Mouse (Mus musculus) heart, adult 2 months (tissue): Measurements from ENCODE around the gene Zzef1. TPM values are rescaled to one million over a fixed set of nuclear protein-coding genes. Genes with fewer than 3 reads are reported as not detected.
A peak's percentile ranks its signal among the peaks of the same experiment; 100 is the strongest.

Experiments
- DNase-seq, 2 experiments: peaks; one replicate each; pipeline ENCODE4 v3.0.0; 2021
- H3K27ac ChIP-seq: fragments of 200-600 bp; 2 replicates; pipeline ENCODE4 v1.8.1; 2022
- H3K27me3 ChIP-seq: fragments of 200-500 bp; 2 replicates; pipeline ENCODE4 v1.6.1; 2012; ENCODE audit warnings: mild to moderate bottlenecking, low read length, inconsistent platforms, mixed read lengths; ENCODE audit not compliant: control insufficient read depth, insufficient read depth
- H3K36me3 ChIP-seq: fragments of 200-500 bp; 2 replicates; pipeline ENCODE4 v1.6.1; 2012; ENCODE audit warnings: low read length, inconsistent platforms; ENCODE audit not compliant: control insufficient read depth, insufficient read depth
- H3K4me1 ChIP-seq: fragments of 200-500 bp; 2 replicates; pipeline ENCODE4 v1.6.1; 2011; ENCODE audit warnings: low read length; ENCODE audit not compliant: control insufficient read depth, insufficient read depth
- H3K4me3 ChIP-seq: fragments of 200-600 bp; 2 replicates; pipeline ENCODE4 v1.8.1; 2022
- H3K79me2 ChIP-seq: fragments of 200-500 bp; replicated peaks from 2 replicates; pipeline ENCODE4 v1.6.1; 2012; ENCODE audit warnings: mild to moderate bottlenecking, inconsistent platforms, low read length, moderate library complexity, mixed read lengths; ENCODE audit not compliant: control insufficient read depth, insufficient read depth
- H3K9ac ChIP-seq: fragments of 200-500 bp; 2 replicates; pipeline ENCODE4 v1.6.1; 2012; ENCODE audit warnings: low read depth, mild to moderate bottlenecking, control low read depth, inconsistent platforms, low read length, mixed read lengths
- CTCF ChIP-seq: fragments of 200-600 bp; IDR thresholded peaks from 2 replicates; pipeline ENCODE4 v1.8.1; 2022; ENCODE audit warnings: antibody characterized with exemption, mild to moderate bottlenecking, moderate library complexity
- EP300 ChIP-seq: fragments of 200-500 bp; IDR thresholded peaks from 2 replicates; pipeline ENCODE4 v1.6.1; 2011; ENCODE audit warnings: low read depth, low read length, control low read depth; ENCODE audit not compliant: insufficient read depth
- POLR2A ChIP-seq: fragments of 200-500 bp; IDR thresholded peaks from 2 replicates; pipeline ENCODE4 v1.6.1; 2011; ENCODE audit warnings: mild to moderate bottlenecking, low read depth, low read length, control low read depth; ENCODE audit not compliant: insufficient read depth
- WGBS: fragments of 180-500 bp; shearing (Covaris S2); methylation state at CpG from one replicate; pipeline ENCODE4 v1.1.7; 2018; 5-methylcytosine and 5-hydroxymethylcytosine counted together
- intact Hi-C: fragments of 180-260 bp; cut with DNase I; formaldehyde crosslinking; loops from one replicate; pipeline ENCODE4 v1.15.1; 2025
- polyA plus RNA-seq: library from polyadenylated mRNA; depleted of rRNA; stranded (reverse); fragments of >200 nt; gene quantifications from 2 replicates; pipeline ENCODE4 v1.2.3, GENCODE M21; 2012
- total RNA-seq, 2 experiments: library from RNA; stranded (reverse); gene quantifications; 2 replicates each; pipeline ENCODE4 v1.2.3; 2021

The Zzef1 gene
- total and polyA plus RNA-seq, 3 experiments = 14.1 to 17.5 (median 17.4) TPM

- 90% methylated on average over 5 of the region's 5 CpGs for WGBS
- H3K4me1 ChIP-seq = peaks cover 1% of the 10 kb centered on the region; the same call in 1 of the 2 replicates
- no peak overlapping the region for H3K9ac ChIP-seq
- H3K79me2 ChIP-seq = 0 out of 2 replicates have a peak, but pooled peaks cover 1% of the 10 kb centered on the region
- intact Hi-C loops = no loop called here
- H3K27ac ChIP-seq = no peak overlapping the region
- H3K36me3 ChIP-seq = no peaks in the 10 kb centered on the region
- no peak for TF ChIP-seq CTCF
- no peak for TF ChIP-seq POLR2A
- no peak for TF ChIP-seq EP300
- no peaks in the 10 kb centered on the region for H3K27me3 ChIP-seq
- DNase-seq = no peak
- no peak overlapping the region for H3K4me3 ChIP-seq
Observed at GRCm38 (mm10) chr11:72813687-72814086, 17.7 kb downstream of the Zzef1 start.

GRCm38 (mm10) chr11:72814188-72814587 lies 18.2 kb downstream of the Zzef1 start:
- TF ChIP-seq CTCF (peak; percentile 51), POLR2A (no peak)
- 81% methylated on average over 2 of the region's 2 CpGs for WGBS

GRCm38 (mm10) chr11:72816859-72817258 lies 20.8 kb downstream of the Zzef1 start:
- WGBS = 94% methylated on average over 1 of the region's 1 CpGs
- H3K4me3 ChIP-seq = no peak overlapping the region
- H3K27me3 ChIP-seq = no peaks in the 10 kb centered on the region
- TF ChIP-seq EP300 = no peak
- TF ChIP-seq POLR2A = no peak
- no peak for TF ChIP-seq CTCF
- H3K36me3 ChIP-seq = no peaks in the 10 kb centered on the region
- 0 out of 2 replicates have a peak, but pooled peaks cover 1% of the 10 kb centered on the region for H3K79me2 ChIP-seq
- H3K4me1 ChIP-seq = peaks cover 1% of the 10 kb centered on the region; the same call in 1 of the 2 replicates
- no peak for DNase-seq
- H3K9ac ChIP-seq = no peak overlapping the region
- intact Hi-C loops = no loop called here
- no peak overlapping the region for H3K27ac ChIP-seq

More at GRCm38 (mm10) chr11:72814188-72814587, 18.2 kb downstream of the Zzef1 start:
- no peaks in the 10 kb centered on the region for H3K36me3 ChIP-seq
- intact Hi-C loops = no loop called here
- H3K27me3 ChIP-seq = no peaks in the 10 kb centered on the region
- 0 out of 2 replicates have a peak, but pooled peaks cover 1% of the 10 kb centered on the region for H3K79me2 ChIP-seq
- no peak overlapping the region for H3K9ac ChIP-seq
- H3K4me1 ChIP-seq = peaks cover 1% of the 10 kb centered on the region; the same call in 1 of the 2 replicates
- no peak overlapping the region for H3K4me3 ChIP-seq
- H3K27ac ChIP-seq = no peak overlapping the region
- no peak for DNase-seq

GRCm38 (mm10) chr11:72818067-72818466 lies 22.0 kb downstream of the Zzef1 start:
- H3K79me2 ChIP-seq = 0 out of 2 replicates have a peak, but pooled peaks cover 1% of the 10 kb centered on the region
- no peaks in the 10 kb centered on the region; the same call in 1 of the 2 replicates for H3K4me1 ChIP-seq
- intact Hi-C loops = no loop called here
- H3K9ac ChIP-seq = no peak overlapping the region
- WGBS = 86% methylated on average over 7 of the region's 7 CpGs
- no peaks in the 10 kb centered on the region for H3K27me3 ChIP-seq
- H3K36me3 ChIP-seq = no peaks in the 10 kb centered on the region
- no peak overlapping the region for H3K4me3 ChIP-seq
- DNase-seq = no peak
- no peak overlapping the region for H3K27ac ChIP-seq
- no peak for TF ChIP-seq CTCF
- no peak for TF ChIP-seq EP300
- TF ChIP-seq POLR2A = no peak

- Histone ChIP-seq H3K4me1 (no peaks in the 10 kb centered on the region), H3K4me3 (no peak overlapping the region), H3K27me3 (no peaks in the 10 kb centered on the region), H3K36me3 (no peaks in the 10 kb centered on the region), H3K9ac (no peak overlapping the region), H3K79me2 (peaks cover 1% of the 10 kb centered on the region; the same call in 1 of the 2 replicates), H3K27ac (no peak overlapping the region)
- TF ChIP-seq CTCF (no peak), EP300 (no peak), POLR2A (no peak)
- DNase-seq = no peak
- WGBS = 89% methylated on average over 7 of the region's 7 CpGs
- intact Hi-C loops = no loop called here
Observed at GRCm38 (mm10) chr11:72821041-72821440, 25.0 kb downstream of the Zzef1 start.

- Histone ChIP-seq H3K36me3 (peaks cover 6% of the 10 kb centered on the region), H3K4me1 (no peaks in the 10 kb centered on the region), H3K27me3 (no peaks in the 10 kb centered on the region), H3K79me2 (no peaks in the 10 kb centered on the region; the same call in 1 of the 2 replicates), H3K27ac (no peak overlapping the region), H3K4me3 (no peak overlapping the region), H3K9ac (no peak overlapping the region)
- no peak for DNase-seq
- intact Hi-C loops = no loop called here
- 88% methylated on average over 3 of the region's 3 CpGs for WGBS
- TF ChIP-seq CTCF = no peak
- no peak for TF ChIP-seq EP300
- TF ChIP-seq POLR2A = no peak
Observed at GRCm38 (mm10) chr11:72829869-72830268, 33.8 kb downstream of the Zzef1 start.
